Mouse (Mus musculus): ENCODE results near the gene Col6a6.

DNA sequence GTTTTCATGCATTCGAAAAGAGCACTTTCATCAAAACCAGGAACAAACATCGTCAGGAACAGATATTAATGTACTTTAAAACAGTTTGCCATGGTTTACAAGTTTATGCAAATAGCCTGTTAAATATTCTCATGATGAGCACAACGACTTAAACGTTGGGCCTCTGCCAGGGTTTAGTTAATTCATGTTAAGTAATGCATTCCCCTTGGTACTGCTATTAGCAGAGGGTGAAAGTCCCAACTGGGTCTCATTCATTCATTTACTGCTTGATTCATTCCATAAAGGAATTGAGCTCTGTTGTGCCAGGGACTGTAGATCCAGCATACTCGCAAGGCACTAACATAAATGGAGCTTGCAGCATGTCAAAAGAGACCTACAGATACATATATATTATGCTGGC, 92.8 kb downstream of the Col6a6 start:
- no peak for TF ChIP-seq CTCF (IDR thresholded peaks at IDR 0.05)
- no peak for TF ChIP-seq POLR2A (IDR thresholded peaks at IDR 0.05; ENCODE audit: insufficient read depth, low read depth, low read length)
- no peak for TF ChIP-seq EP300 (IDR thresholded peaks at IDR 0.05; ENCODE audit: insufficient read depth, low read depth, low read length)
